Mouse (Mus musculus) liver, embryonic 14.5 days (tissue): ENCODE measurements around the gene Fam228b. TPM values are rescaled to one million over a fixed set of nuclear protein-coding genes. Genes with fewer than 3 reads are reported as not detected.

ENCODE experiments used
- ATAC-seq: fragments of 200-750 bp; cut with Nextera tagmentation; 2 replicates; pipeline ENCODE4 v1.8.0; 2017; ENCODE audit warnings: moderate number of reproducible peaks, mild to moderate bottlenecking, moderate library complexity; ENCODE audit not compliant: insufficient read depth
- DNase-seq, 3 experiments: peaks; one replicate each; pipeline ENCODE4 v3.0.0-alpha.2; 2012 to 2013; ENCODE audit warnings: low read depth in 3 of 3, low spot score in 3 of 3
- H3K27ac ChIP-seq: fragments of 300-500 bp; sonication (generic); 2 replicates; pipeline ENCODE4 v1.5.1; 2014; ENCODE audit warnings: moderate library complexity, mild to moderate bottlenecking, control low read depth, inconsistent platforms
- H3K27me3 ChIP-seq: fragments of 300-500 bp; sonication (generic); 2 replicates; pipeline ENCODE4 v1.6.1; 2014; ENCODE audit warnings: mild to moderate bottlenecking, low read length, moderate library complexity; ENCODE audit not compliant: control insufficient read depth, insufficient read depth
- H3K36me3 ChIP-seq: fragments of 300-500 bp; sonication (generic); replicated peaks from 2 replicates; pipeline ENCODE4 v1.6.1; 2014; ENCODE audit warnings: low read depth; ENCODE audit not compliant: control insufficient read depth, insufficient read depth
- H3K4me1 ChIP-seq, 2 experiments: fragments of 200-500 bp in 1 of 2; fragments of 300-500 bp in 1 of 2; sonication (generic) in 1 of 2; replicated peaks; 2 replicates each; pipeline ENCODE4 v1.6.1; 2012 to 2014; ENCODE audit warnings: antibody characterized with exemption in 1 of 2, inconsistent platforms in 1 of 2, low read length in 1 of 2; ENCODE audit not compliant: control insufficient read depth in 2 of 2, insufficient read depth in 2 of 2
- H3K4me2 ChIP-seq: fragments of 300-500 bp; sonication (generic); 2 replicates; pipeline ENCODE4 v1.6.1; 2014; ENCODE audit warnings: low read depth, mild to moderate bottlenecking, control low read depth, moderate library complexity
- H3K4me3 ChIP-seq, 2 experiments: fragments of 200-500 bp in 1 of 2; fragments of 300-500 bp in 1 of 2; sonication (generic) in 1 of 2; 2 replicates each; pipeline ENCODE4 v1.5.1; 2012 to 2014; ENCODE audit warnings: low read depth in 2 of 2, low read length in 2 of 2, mild to moderate bottlenecking in 2 of 2, control low read depth in 1 of 2, inconsistent platforms in 1 of 2, moderate library complexity in 1 of 2; ENCODE audit not compliant: insufficient read depth in 1 of 2
- H3K9ac ChIP-seq: fragments of 300-500 bp; sonication (generic); replicated peaks from 2 replicates; pipeline ENCODE4 v1.6.1; 2014; ENCODE audit warnings: mild to moderate bottlenecking, control low read depth, moderate library complexity
- H3K9me3 ChIP-seq: fragments of 300-500 bp; sonication (generic); 2 replicates; pipeline ENCODE4 v1.6.1; 2016; ENCODE audit warnings: low read length, mixed read lengths; ENCODE audit not compliant: control insufficient read depth
- CTCF ChIP-seq: IDR thresholded peaks from 2 replicates; pipeline ENCODE4 v1.5.1; 2016; ENCODE audit warnings: antibody characterized with exemption, low read depth, control low read depth
- EP300 ChIP-seq: IDR thresholded peaks from 2 replicates; pipeline ENCODE4 v1.6.1; 2016; ENCODE audit warnings: antibody characterized with exemption, low read depth
- WGBS: fragments of 180-500 bp; shearing (Covaris S2); extraction: QIAGEN DNeasy Blood & Tissue Kit; methylation state at CpG from one replicate; pipeline ENCODE4 v1.1.7; 2014; ENCODE audit not compliant: insufficient replicate concordance; 5-methylcytosine and 5-hydroxymethylcytosine counted together
- polyA plus RNA-seq, 2 experiments: library from polyadenylated mRNA; depleted of rRNA in 1 of 2; stranded (reverse) in 1 of 2; unstranded in 1 of 2; fragments of >200 nt; fragmentation: Nextera tagmentation in 1 of 2; extraction: Ambion mirVana in 1 of 2; gene quantifications; 2 replicates each; pipeline versions ENCODE4 v1.2.1 to v1.2.3; 2012 to 2014

Fam228b gene
- polyA plus RNA-seq, 2 experiments: 0.73 to 1.0 TPM

DNA sequence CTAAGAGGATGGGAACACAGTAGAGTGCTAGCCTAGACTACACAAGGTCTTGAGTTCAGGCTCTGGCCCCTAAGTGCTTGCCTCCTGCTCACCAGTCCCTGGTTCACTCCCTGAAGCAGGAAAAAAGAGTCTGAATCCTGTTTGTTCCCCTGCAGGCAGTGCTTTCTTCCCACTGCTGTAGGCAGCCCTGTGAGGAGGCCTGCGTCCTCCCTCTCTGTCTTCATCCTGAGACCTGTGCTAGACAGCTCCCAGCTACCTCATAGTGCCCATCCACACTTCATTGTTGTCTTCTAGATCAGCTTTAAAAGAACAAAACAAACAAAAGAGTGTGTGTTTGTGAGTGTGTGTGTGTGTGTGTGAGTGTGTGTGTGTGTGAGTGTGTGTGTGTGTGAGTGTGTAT lies 74.5 kb downstream of the Fam228b start:
- Histone ChIP-seq H3K4me2 (no peak overlapping the region), H3K9me3 (no peaks in the 10 kb centered on the region), H3K4me3 (no peak overlapping the region), H3K27me3 (no peaks in the 10 kb centered on the region), H3K27ac (no peak overlapping the region), H3K36me3 (no peaks in the 10 kb centered on the region; the same call in 1 of the 2 replicates), H3K4me1 (peaks cover 0 to 4% of the 10 kb centered on the region in 2 experiments; a peak in 1 of 4 replicates), H3K9ac (no peak overlapping the region)
- DNase-seq (no peak), ATAC-seq (no peak)
- TF ChIP-seq EP300: no peak
- TF ChIP-seq CTCF: no peak
- 72% methylated on average over 1 of the region's 1 CpGs for WGBS

DNA sequence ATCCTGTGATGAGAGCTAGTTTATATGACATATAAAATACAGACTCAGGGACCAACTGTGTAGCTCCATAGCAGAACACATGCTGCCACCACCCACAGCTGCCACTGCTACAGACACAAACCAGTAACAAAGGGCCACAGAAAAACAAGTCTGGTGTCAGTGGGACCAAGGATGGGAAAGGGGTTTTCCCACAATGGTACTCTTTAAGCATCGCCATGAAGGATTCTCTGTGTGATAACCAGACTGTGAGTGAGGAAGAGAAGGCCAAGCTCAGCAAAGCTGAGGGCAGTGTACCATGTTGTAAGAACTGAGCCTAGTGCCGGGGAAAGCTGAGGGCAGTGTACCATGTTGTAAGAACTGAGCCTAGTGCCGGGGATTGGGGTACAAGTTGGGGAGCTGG lies 77.9 kb downstream of the Fam228b start:
- 82% methylated on average over 3 of the region's 3 CpGs for WGBS
- Histone ChIP-seq H3K4me1 (peaks cover 0 to 4% of the 10 kb centered on the region in 2 experiments; a peak in 1 of 4 replicates), H3K4me3 (no peak overlapping the region), H3K9me3 (no peaks in the 10 kb centered on the region), H3K36me3 (no peaks in the 10 kb centered on the region), H3K27ac (no peak overlapping the region), H3K27me3 (no peaks in the 10 kb centered on the region), H3K9ac (no peak overlapping the region), H3K4me2 (no peak overlapping the region)
- DNase-seq (no peak), ATAC-seq (no peak)
- TF ChIP-seq EP300 (no peak), CTCF (no peak)

Other genes starting within 250 kb of the Fam228b start
- 10.8 and 13.2 TPM in 2 replicates for gene Itsn2, start 176.6 kb downstream of the Fam228b start, polyA plus RNA-seq (2012; rRNA removed)
- gene Itsn2, start 176.6 kb downstream of the Fam228b start, polyA plus RNA-seq (2014; fragmentation: Nextera tagmentation; extraction: Ambion mirVana): 22.5 and 27.2 TPM in 2 replicates
- not detected in 2 replicates for gene Gm3625, start 176.3 kb downstream of the Fam228b start, polyA plus RNA-seq (2012; rRNA removed)
- gene Gm3625, start 176.3 kb downstream of the Fam228b start, polyA plus RNA-seq (2014; fragmentation: Nextera tagmentation; extraction: Ambion mirVana): not detected in 2 replicates
- gene Fam228a, start 30.8 kb downstream of the Fam228b start, polyA plus RNA-seq (2012; rRNA removed): 0.09 TPM in 2 replicates
- 0.05 TPM in 1 of 2 replicates, not detected in the other for gene Fam228a, start 30.8 kb downstream of the Fam228b start, polyA plus RNA-seq (2014; fragmentation: Nextera tagmentation; extraction: Ambion mirVana)
- gene Pfn4, start 245 bp downstream of the Fam228b start, polyA plus RNA-seq (2012; rRNA removed): 0.21 and 0.39 TPM in 2 replicates
- 0.56 and 1.1 TPM in 2 replicates for gene Pfn4, start 245 bp downstream of the Fam228b start, polyA plus RNA-seq (2014; fragmentation: Nextera tagmentation; extraction: Ambion mirVana)
- gene Sf3b6, start 48.3 kb upstream of the Fam228b start, polyA plus RNA-seq (2012; rRNA removed): 34.7 and 72.6 TPM in 2 replicates
- gene Sf3b6, start 48.3 kb upstream of the Fam228b start, polyA plus RNA-seq (2014; fragmentation: Nextera tagmentation; extraction: Ambion mirVana): 179 and 187 TPM in 2 replicates
- 2.5 and 2.9 TPM in 2 replicates for gene Fkbp1b, start 72.3 kb upstream of the Fam228b start, polyA plus RNA-seq (2012; rRNA removed)
- gene Fkbp1b, start 72.3 kb upstream of the Fam228b start, polyA plus RNA-seq (2014; fragmentation: Nextera tagmentation; extraction: Ambion mirVana): 2.2 and 2.6 TPM in 2 replicates
- gene Wdcp, start 74.0 kb upstream of the Fam228b start, polyA plus RNA-seq (2012; rRNA removed): 7.7 and 9.1 TPM in 2 replicates
- 11.3 and 11.6 TPM in 2 replicates for gene Wdcp, start 74.0 kb upstream of the Fam228b start, polyA plus RNA-seq (2014; fragmentation: Nextera tagmentation; extraction: Ambion mirVana)
- gene Mfsd2b, start 105.1 kb upstream of the Fam228b start, polyA plus RNA-seq (2012; rRNA removed): 45.9 and 53.1 TPM in 2 replicates
- gene Mfsd2b, start 105.1 kb upstream of the Fam228b start, polyA plus RNA-seq (2014; fragmentation: Nextera tagmentation; extraction: Ambion mirVana): 54.6 and 62.6 TPM in 2 replicates
- gene Ubxn2a, start 138.4 kb upstream of the Fam228b start, polyA plus RNA-seq (2012; rRNA removed): 3.9 and 7.4 TPM in 2 replicates
- 23.0 and 26.4 TPM in 2 replicates for gene Ubxn2a, start 138.4 kb upstream of the Fam228b start, polyA plus RNA-seq (2014; fragmentation: Nextera tagmentation; extraction: Ambion mirVana)
- 5.5 and 6.6 TPM in 2 replicates for gene Atad2b, start 148.1 kb upstream of the Fam228b start, polyA plus RNA-seq (2012; rRNA removed)
- gene Atad2b, start 148.1 kb upstream of the Fam228b start, polyA plus RNA-seq (2014; fragmentation: Nextera tagmentation; extraction: Ambion mirVana): 7.0 and 8.1 TPM in 2 replicates